In the genomic region with DNA sequence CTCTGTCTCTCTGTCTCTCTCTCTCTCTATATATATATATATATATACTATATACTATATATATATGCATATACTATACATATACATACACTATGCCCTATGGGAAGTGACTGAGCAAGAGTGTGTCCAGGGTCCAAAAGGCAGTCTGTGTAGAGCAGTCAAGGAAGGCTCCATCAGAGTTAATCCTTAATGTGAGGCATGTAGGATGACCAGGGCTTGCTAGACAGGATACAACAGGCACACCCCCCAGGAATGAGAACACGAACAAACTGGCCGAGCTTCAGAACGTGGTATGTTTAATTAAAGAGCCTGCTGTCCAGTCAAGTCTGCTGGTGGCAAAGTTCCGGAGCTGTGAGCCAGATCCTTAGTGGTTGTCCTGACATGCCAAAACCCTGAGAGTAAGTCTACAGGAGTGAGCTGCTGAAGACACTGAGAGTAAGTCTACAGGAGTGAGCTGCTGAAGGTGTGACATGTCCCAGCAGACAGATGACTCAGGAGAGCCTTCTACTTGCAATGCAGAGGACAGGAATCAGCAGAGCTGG, we compare ENCODE assay signal across 14 mouse cellular contexts.
"Had no signal": no experiment of that assay in that cellular context is flagged by ENCODE, and none has a peak within 500 bp of the region (broad histone marks: within the 10 kb centered on the region; RNA-seq: fewer than 3 reads in every experiment).

No protein-coding gene starts in this region.

- DNase-seq: layer of hippocampus, adult 9-11 months; layer of hippocampus, postnatal 36 days; liver; liver, embryonic 13.5 days; liver, postnatal 0 days; lung, postnatal 14 days; thymus, adult 18-20 months; thymus, postnatal 25 days had no signal

- H3K4me3 ChIP-seq: limb, embryonic 12.5 days; liver, embryonic 13.5 days; lung, embryonic 15.5 days; megakaryocyte, embryonic 14.5 days; midbrain, embryonic 15.5 days; neural tube, embryonic 12.5 days had no signal

- H3K27ac ChIP-seq: limb, embryonic 12.5 days; liver, embryonic 13.5 days; lung, embryonic 15.5 days; macrophage; midbrain, embryonic 15.5 days; neural tube, embryonic 12.5 days had no signal
